Mouse (Mus musculus) intestine, postnatal 0 days (tissue): Measurements from ENCODE around the gene Stk39. TPM values are rescaled to one million over a fixed set of nuclear protein-coding genes. Genes with fewer than 3 reads are reported as not detected.
A peak's percentile ranks its signal among the peaks of the same experiment; 100 is the strongest.

Experiments
- ATAC-seq: fragments of 200-750 bp; cut with Nextera tagmentation; 2 replicates; pipeline ENCODE4 v1.8.0; 2017; ENCODE audit warnings: mild to moderate bottlenecking, moderate TSS enrichment, moderate library complexity
- H3K27ac ChIP-seq: fragments of 300-500 bp; sonication (generic); 2 replicates; pipeline ENCODE4 v1.5.1; 2014; ENCODE audit warnings: mild to moderate bottlenecking, low read depth, low read length, moderate library complexity
- H3K27me3 ChIP-seq: fragments of 300-500 bp; sonication (generic); replicated peaks from 2 replicates; pipeline ENCODE4 v1.6.1; 2014; ENCODE audit warnings: low read length, mixed read lengths; ENCODE audit not compliant: control insufficient read depth, insufficient read depth
- H3K36me3 ChIP-seq: fragments of 300-500 bp; sonication (generic); 2 replicates; pipeline ENCODE4 v1.6.1; 2014; ENCODE audit warnings: mild to moderate bottlenecking, moderate library complexity; ENCODE audit not compliant: control insufficient read depth, insufficient read depth
- H3K4me1 ChIP-seq: fragments of 300-500 bp; sonication (generic); replicated peaks from 2 replicates; pipeline ENCODE4 v1.6.1; 2014; ENCODE audit warnings: antibody characterized with exemption, low read length, mixed read lengths; ENCODE audit not compliant: control insufficient read depth, insufficient read depth
- H3K4me2 ChIP-seq: fragments of 300-500 bp; sonication (generic); replicated peaks from 2 replicates; pipeline ENCODE4 v1.6.1; 2014; ENCODE audit warnings: low read depth, mild to moderate bottlenecking, moderate library complexity
- H3K4me3 ChIP-seq: fragments of 300-500 bp; sonication (generic); 2 replicates; pipeline ENCODE4 v1.5.1; 2014; ENCODE audit warnings: low read depth, low read length
- H3K9ac ChIP-seq: fragments of 300-500 bp; sonication (generic); 2 replicates; pipeline ENCODE4 v1.6.1; 2014; ENCODE audit warnings: mild to moderate bottlenecking, low read depth, low read length
- H3K9me3 ChIP-seq: fragments of 300-500 bp; sonication (generic); 2 replicates; pipeline ENCODE4 v1.6.1; 2016; ENCODE audit warnings: mixed run types; ENCODE audit not compliant: control insufficient read depth
- CTCF ChIP-seq: sonication (generic); IDR thresholded peaks from 2 replicates; pipeline ENCODE4 v1.5.1; 2016; ENCODE audit warnings: low read depth, mild to moderate bottlenecking, control low read depth, antibody characterized with exemption, moderate library complexity
- WGBS: fragments of 180-500 bp; shearing (Covaris S2); extraction: QIAGEN DNeasy Blood & Tissue Kit; methylation state at CpG from one replicate; pipeline ENCODE4 v1.1.7; 2014; 5-methylcytosine and 5-hydroxymethylcytosine counted together
- polyA plus RNA-seq: library from polyadenylated mRNA; unstranded; fragments of >200 nt; fragmentation: Nextera tagmentation; extraction: Ambion mirVana; gene quantifications from 2 replicates; pipeline ENCODE4 v1.2.1, GENCODE M21; 2015

Stk39 gene
- polyA plus RNA-seq, result 10.1 and 16.6 TPM in 2 replicates

GRCm38 (mm10) chr2:68471759-68472550 is at the start of gene Stk39:
TSS of gene Stk39 (minus strand) at chr2:68472268.
- Histone ChIP-seq H3K27me3 (no peaks in the 10 kb centered on the region), H3K4me3 (peak within 1 kb of the TSS; percentile 89), H3K9me3 (no peaks in the 10 kb centered on the region), H3K36me3 (no peaks in the 10 kb centered on the region), H3K4me1 (no peaks in the 10 kb centered on the region), H3K4me2 (peak within 1 kb of the TSS; percentile 99), H3K9ac (peak within 1 kb of the TSS; percentile 60), H3K27ac (peak within 1 kb of the TSS; percentile 82)
- TF ChIP-seq CTCF, result 0 out of 2 replicates have a peak, but pooled peaks have one; percentile 9
- WGBS, result under 1% methylated on average over 78 of the region's 99 CpGs
- ATAC-seq, result peak; percentile 84

- Histone ChIP-seq H3K27ac (no peak overlapping the region), H3K9me3 (no peaks in the 10 kb centered on the region), H3K4me2 (no peak overlapping the region), H3K36me3 (no peaks in the 10 kb centered on the region), H3K27me3 (no peaks in the 10 kb centered on the region), H3K4me3 (no peak overlapping the region), H3K4me1 (no peaks in the 10 kb centered on the region), H3K9ac (no peak overlapping the region)
- no peak for ATAC-seq
- WGBS, result 68% methylated on average over 2 of the region's 2 CpGs
- no peak for TF ChIP-seq CTCF
Observed at GRCm38 (mm10) chr2:68515409-68515808, 43.3 kb upstream of the Stk39 start.

DNA sequence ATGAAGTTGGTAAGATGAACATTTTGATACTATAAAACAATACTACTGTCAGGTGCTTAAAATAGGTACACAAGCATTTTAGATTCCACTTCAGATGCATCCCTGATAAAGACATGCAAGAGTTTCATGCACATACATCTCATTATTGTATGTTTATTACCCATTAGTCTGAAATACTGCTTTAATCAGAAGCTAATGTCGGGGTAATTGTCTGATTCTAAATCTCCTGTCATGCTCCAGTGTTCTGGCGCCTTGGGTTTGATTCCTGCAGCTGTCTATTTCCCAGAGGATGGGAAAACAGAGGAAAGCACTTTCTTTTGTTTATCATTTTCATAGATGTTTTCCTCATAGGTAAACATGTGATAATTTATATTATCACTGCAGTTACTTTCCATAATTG is 31.1 kb upstream of the Stk39 start:
- Histone ChIP-seq H3K36me3 (no peaks in the 10 kb centered on the region), H3K9ac (no peak overlapping the region), H3K4me2 (no peak overlapping the region), H3K9me3 (no peaks in the 10 kb centered on the region), H3K4me3 (no peak overlapping the region), H3K27ac (no peak overlapping the region), H3K4me1 (no peaks in the 10 kb centered on the region), H3K27me3 (no peaks in the 10 kb centered on the region)
- WGBS, result 56% methylated on average over 2 of the region's 2 CpGs
- TF ChIP-seq CTCF, result no peak
- no peak for ATAC-seq

DNA sequence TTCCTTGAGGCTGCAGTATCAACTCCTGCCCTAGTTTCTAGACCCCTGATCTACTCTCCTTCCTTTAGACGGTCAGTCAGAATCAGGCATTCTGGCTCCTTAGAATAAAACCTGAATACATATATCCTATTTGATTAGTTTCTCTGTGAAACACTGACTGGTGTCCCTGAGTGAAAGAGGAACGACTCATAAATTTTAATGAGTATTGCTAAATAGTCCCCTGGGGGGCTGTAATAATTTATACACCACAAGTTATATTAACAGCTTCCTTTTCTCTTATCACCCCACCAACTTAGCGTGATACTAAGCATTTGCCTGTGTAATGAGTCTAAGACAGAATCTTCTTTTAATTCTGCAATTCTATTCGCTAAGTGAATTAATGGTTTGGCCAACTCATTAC is 30.7 kb upstream of the Stk39 start:
- no peak for ATAC-seq
- 79% methylated on average over 4 of the region's 4 CpGs for WGBS
- no peaks in the 10 kb centered on the region for H3K9me3 ChIP-seq
- H3K36me3 ChIP-seq, result no peaks in the 10 kb centered on the region
- no peaks in the 10 kb centered on the region for H3K27me3 ChIP-seq
- no peaks in the 10 kb centered on the region for H3K4me1 ChIP-seq
- no peak overlapping the region for H3K9ac ChIP-seq
- TF ChIP-seq CTCF, result no peak
- no peak overlapping the region for H3K4me3 ChIP-seq
- no peak overlapping the region for H3K4me2 ChIP-seq
- no peak overlapping the region for H3K27ac ChIP-seq

DNA sequence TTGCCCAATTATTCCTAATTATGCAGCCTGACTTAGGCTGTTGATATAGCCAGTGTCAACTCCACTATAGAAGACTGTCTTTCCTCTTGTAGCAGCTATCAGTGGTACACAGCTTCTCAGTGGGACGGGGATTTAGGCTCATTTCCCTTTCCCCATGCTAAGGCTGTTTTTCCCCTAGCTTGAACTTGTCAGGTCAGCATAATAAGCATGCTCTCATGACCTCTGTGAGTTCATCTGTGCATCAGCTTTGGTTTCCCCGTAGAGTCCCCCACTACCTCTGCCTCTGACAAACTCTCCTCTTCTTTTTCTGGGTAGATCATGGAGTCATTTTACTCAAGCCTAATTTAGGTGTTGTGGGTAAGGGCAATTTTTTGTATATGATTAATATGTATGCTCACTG is 30.2 kb upstream of the Stk39 start:
- no peak for TF ChIP-seq CTCF
- H3K9me3 ChIP-seq, result no peaks in the 10 kb centered on the region
- H3K4me1 ChIP-seq, result no peaks in the 10 kb centered on the region
- H3K27me3 ChIP-seq, result no peaks in the 10 kb centered on the region
- no peak for ATAC-seq
- 68% methylated on average over 2 of the region's 2 CpGs for WGBS
- no peak overlapping the region for H3K4me2 ChIP-seq
- no peak overlapping the region for H3K9ac ChIP-seq
- H3K36me3 ChIP-seq, result no peaks in the 10 kb centered on the region
- no peak overlapping the region for H3K27ac ChIP-seq
- no peak overlapping the region for H3K4me3 ChIP-seq

DNA sequence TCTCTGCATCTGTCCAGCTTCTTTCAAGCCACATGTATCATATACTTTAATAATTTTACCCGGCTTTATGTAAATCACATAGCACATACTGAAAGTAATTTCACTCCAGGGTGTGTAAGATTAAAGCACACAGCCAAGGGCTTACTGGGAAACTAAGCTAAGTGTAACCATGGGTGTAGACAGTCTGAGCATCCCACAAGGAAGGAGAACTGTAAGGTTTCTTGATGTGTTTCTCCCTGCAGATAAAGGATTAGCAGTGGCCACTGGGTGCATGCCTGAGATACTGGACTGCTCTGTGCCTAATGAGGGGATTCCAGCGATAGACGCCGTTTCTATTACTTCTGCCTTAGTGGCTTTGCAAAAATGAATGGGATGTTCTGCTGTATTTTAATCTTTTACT is 14.2 kb upstream of the Stk39 start:
- Histone ChIP-seq H3K9me3 (no peaks in the 10 kb centered on the region), H3K9ac (no peak overlapping the region), H3K27ac (no peak overlapping the region), H3K4me1 (no peaks in the 10 kb centered on the region), H3K4me3 (no peak overlapping the region), H3K27me3 (no peaks in the 10 kb centered on the region), H3K4me2 (no peak overlapping the region), H3K36me3 (no peaks in the 10 kb centered on the region)
- ATAC-seq, result no peak
- TF ChIP-seq CTCF, result no peak
- WGBS, result 92% methylated on average over 4 of the region's 4 CpGs
